Mouse (Mus musculus) forebrain, embryonic 14.5 days (tissue): ENCODE data around the gene Gprc5b. TPM values are rescaled to one million over a fixed set of nuclear protein-coding genes. Genes with fewer than 3 reads are reported as not detected.

Experiments used
- ATAC-seq: fragments of 200-750 bp; cut with Nextera tagmentation; 2 replicates; pipeline ENCODE4 v1.8.0; 2017; ENCODE audit warnings: mild to moderate bottlenecking, moderate library complexity
- DNase-seq: peaks from one replicate; pipeline ENCODE4 v3.0.0-alpha.2; 2015; ENCODE audit warnings: low spot score
- H3K27ac ChIP-seq: fragments of 300-500 bp; sonication (generic); 2 replicates; pipeline ENCODE4 v1.5.1; 2014; ENCODE audit warnings: low read depth, mild to moderate bottlenecking, control low read depth, low read length, moderate library complexity
- H3K27me3 ChIP-seq: fragments of 300-500 bp; sonication (generic); replicated peaks from 2 replicates; pipeline ENCODE4 v1.6.1; 2014; ENCODE audit warnings: low read length, control low read depth, mixed read lengths; ENCODE audit not compliant: control insufficient read depth, insufficient read depth
- H3K36me3 ChIP-seq: fragments of 300-500 bp; sonication (generic); 2 replicates; pipeline ENCODE4 v1.6.1; 2014; ENCODE audit warnings: low read length, control low read depth; ENCODE audit not compliant: control insufficient read depth, insufficient read depth
- H3K4me1 ChIP-seq: fragments of 300-500 bp; sonication (generic); 2 replicates; pipeline ENCODE4 v1.6.1; 2014; ENCODE audit warnings: antibody characterized with exemption, low read length, control low read depth; ENCODE audit not compliant: control insufficient read depth, insufficient read depth
- H3K4me2 ChIP-seq: fragments of 300-500 bp; sonication (generic); 2 replicates; pipeline ENCODE4 v1.6.1; 2014; ENCODE audit warnings: mild to moderate bottlenecking, control low read depth, low read length
- H3K4me3 ChIP-seq: fragments of 300-500 bp; sonication (generic); 2 replicates; pipeline ENCODE4 v1.5.1; 2014; ENCODE audit warnings: low read depth, low read length, control low read depth
- H3K9ac ChIP-seq: fragments of 300-500 bp; sonication (generic); 2 replicates; pipeline ENCODE4 v1.6.1; 2014; ENCODE audit warnings: mild to moderate bottlenecking, low read length, control low read depth, moderate library complexity
- H3K9me3 ChIP-seq: fragments of 300-500 bp; sonication (generic); replicated peaks from 2 replicates; pipeline ENCODE4 v1.6.1; 2016; ENCODE audit warnings: low read length, control low read depth, mixed read lengths; ENCODE audit not compliant: control insufficient read depth
- WGBS: fragments of 180-500 bp; shearing (Covaris S2); extraction: QIAGEN DNeasy Blood & Tissue Kit; methylation state at CpG from one replicate; pipeline ENCODE4 v1.1.7; 2014; 5-methylcytosine and 5-hydroxymethylcytosine counted together
- polyA plus RNA-seq: library from polyadenylated mRNA; unstranded; fragments of >200 nt; fragmentation: Nextera tagmentation; extraction: Ambion mirVana; gene quantifications from 2 replicates; pipeline ENCODE4 v1.2.1, GENCODE M21; 2014

The Gprc5b gene
- polyA plus RNA-seq, 1 experiment from 2014 or later: 12.6 TPM

DNA sequence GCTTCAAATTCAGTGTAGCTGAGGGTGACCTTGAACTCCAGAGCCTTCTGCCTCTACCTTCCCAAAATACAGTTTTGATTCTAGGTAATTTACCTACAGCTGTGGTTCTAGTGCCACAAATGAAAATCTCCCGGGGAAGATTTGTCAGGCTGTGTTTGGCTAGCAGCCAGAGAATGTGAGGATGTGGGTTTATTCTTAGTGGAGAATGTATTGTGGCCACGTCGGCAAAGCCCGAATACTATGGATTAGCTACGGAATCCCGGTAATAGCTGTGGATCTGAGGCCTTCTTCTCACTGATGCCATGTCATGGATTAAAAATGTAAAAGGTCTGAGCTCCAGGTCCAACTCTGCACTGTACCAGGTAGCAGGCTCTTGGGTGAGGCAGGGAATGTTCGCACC lies 45.3 kb downstream of the Gprc5b start:
- no peak overlapping the region for H3K4me3 ChIP-seq
- DNase-seq (peak; percentile 31), ATAC-seq (no peak)
- no peak overlapping the region for H3K4me2 ChIP-seq
- no peaks in the 10 kb centered on the region for H3K9me3 ChIP-seq
- no peak overlapping the region for H3K27ac ChIP-seq
- no peaks in the 10 kb centered on the region for H3K27me3 ChIP-seq
- no peak overlapping the region for H3K9ac ChIP-seq
- WGBS: 57% methylated on average over 7 of the region's 7 CpGs
- no peaks in the 10 kb centered on the region for H3K36me3 ChIP-seq
- no peaks in the 10 kb centered on the region for H3K4me1 ChIP-seq

DNA sequence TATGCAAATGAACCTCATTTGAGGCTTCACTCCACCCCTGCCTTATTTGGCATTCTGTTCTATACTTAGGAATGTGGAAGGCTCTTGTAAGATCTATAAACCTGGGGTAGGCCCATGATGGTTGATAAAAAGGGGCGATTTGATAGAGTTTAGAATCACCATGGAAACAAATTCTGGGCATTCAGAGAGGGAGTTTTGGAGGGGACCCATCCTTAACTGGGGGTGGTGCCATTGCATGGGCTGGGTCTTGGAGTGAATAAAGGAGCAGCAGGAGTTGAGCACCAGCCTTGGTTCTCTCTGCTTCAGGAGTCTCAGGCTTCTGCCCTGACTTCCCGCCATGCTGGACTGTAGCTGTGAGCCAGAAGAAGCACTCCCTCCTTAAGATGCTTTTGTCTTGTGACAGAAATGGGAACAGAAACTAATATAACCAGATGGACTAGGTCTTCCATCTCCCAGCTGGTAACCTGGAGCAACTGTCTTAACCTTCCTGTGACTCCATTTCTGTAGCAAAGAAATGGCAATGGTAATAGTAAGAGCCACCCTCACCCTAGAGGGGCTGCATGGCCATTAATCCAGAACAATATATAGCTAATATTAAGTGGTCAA lies 46.2 kb downstream of the Gprc5b start:
- Histone ChIP-seq H3K4me3 (no peak overlapping the region), H3K4me1 (no peaks in the 10 kb centered on the region), H3K36me3 (no peaks in the 10 kb centered on the region), H3K9ac (no peak overlapping the region), H3K9me3 (no peaks in the 10 kb centered on the region), H3K27ac (no peak overlapping the region), H3K4me2 (no peak overlapping the region), H3K27me3 (no peaks in the 10 kb centered on the region)
- ATAC-seq (no peak), DNase-seq (no peak)
- WGBS: 45% methylated on average over 2 of the region's 2 CpGs

DNA sequence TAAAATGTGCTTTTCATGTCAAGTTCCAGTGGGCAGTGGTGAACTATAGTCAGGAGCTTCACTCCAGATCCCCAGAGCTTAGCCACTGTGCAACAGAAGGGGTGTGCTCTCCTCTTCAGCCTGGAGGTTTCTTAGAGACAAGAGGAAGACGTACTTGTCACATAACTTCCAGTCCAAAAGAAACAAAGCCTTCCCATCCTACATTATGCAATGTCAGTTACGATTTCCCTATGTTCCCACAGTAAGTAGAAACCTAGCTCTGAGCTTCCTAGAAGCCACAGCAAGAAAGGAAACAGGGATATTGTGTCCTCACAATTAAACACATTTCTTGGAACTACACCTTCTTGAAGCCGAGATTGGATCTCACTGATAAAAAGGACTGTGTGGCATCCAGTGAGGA lies 47.8 kb downstream of the Gprc5b start:
- Histone ChIP-seq H3K4me3 (no peak overlapping the region), H3K4me1 (no peaks in the 10 kb centered on the region), H3K36me3 (no peaks in the 10 kb centered on the region), H3K27ac (no peak overlapping the region), H3K27me3 (no peaks in the 10 kb centered on the region), H3K4me2 (no peak overlapping the region), H3K9me3 (no peaks in the 10 kb centered on the region), H3K9ac (no peak overlapping the region)
- ATAC-seq (no peak), DNase-seq (no peak)
- WGBS: 68% methylated on average over 3 of the region's 3 CpGs

DNA sequence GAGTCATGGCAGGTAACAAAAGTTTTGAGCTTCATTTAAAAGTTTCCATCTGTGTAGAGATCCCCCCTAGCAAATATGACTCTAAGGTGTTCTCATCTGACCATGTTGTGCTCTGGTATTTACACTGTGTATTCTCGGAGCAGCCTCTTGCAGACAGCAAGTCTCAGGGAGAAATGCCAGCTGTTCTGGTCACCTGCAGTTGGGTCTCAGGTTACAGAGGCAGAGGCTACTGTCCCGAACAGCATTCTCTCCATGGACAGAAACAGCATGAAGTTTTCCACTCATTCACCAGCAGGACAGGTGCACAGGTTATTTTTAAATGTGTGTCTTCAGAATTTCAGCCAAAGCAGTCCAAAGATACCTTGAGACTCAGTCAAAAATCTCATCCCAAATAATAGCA lies 50.1 kb downstream of the Gprc5b start:
- H3K9me3 ChIP-seq: no peaks in the 10 kb centered on the region
- H3K27ac ChIP-seq: no peak overlapping the region
- no peak overlapping the region for H3K4me2 ChIP-seq
- WGBS: 26% methylated on average over 2 of the region's 2 CpGs
- no peaks in the 10 kb centered on the region for H3K4me1 ChIP-seq
- no peaks in the 10 kb centered on the region for H3K36me3 ChIP-seq
- no peak overlapping the region for H3K9ac ChIP-seq
- ATAC-seq (no peak), DNase-seq (no peak)
- no peaks in the 10 kb centered on the region for H3K27me3 ChIP-seq
- no peak overlapping the region for H3K4me3 ChIP-seq

DNA sequence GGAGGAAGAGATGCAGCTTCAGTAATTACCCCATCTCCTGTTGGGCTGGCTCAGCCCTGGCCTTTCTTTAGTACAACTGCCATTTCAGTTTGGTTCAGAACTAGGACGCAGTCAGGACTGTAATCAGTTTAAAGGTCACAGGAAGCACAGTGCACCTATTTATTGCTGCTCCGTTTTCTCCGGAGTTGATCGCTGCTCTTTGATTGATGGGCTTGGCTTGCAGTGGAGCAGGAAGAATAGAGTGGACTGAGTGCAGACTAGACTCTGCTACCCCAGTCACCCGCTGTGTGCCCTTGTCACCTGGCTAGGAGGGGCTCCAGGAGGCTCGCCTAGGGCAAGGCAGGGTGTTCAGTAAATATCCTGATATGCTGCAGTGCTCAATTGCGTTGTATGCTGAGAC lies 51.8 kb downstream of the Gprc5b start:
- H3K9ac ChIP-seq: no peak overlapping the region
- 62% methylated on average over 7 of the region's 7 CpGs for WGBS
- H3K9me3 ChIP-seq: no peaks in the 10 kb centered on the region
- H3K36me3 ChIP-seq: no peaks in the 10 kb centered on the region
- ATAC-seq (no peak), DNase-seq (no peak)
- no peaks in the 10 kb centered on the region for H3K4me1 ChIP-seq
- H3K4me2 ChIP-seq: no peak overlapping the region
- H3K27me3 ChIP-seq: no peaks in the 10 kb centered on the region
- no peak overlapping the region for H3K4me3 ChIP-seq
- H3K27ac ChIP-seq: no peak overlapping the region

DNA sequence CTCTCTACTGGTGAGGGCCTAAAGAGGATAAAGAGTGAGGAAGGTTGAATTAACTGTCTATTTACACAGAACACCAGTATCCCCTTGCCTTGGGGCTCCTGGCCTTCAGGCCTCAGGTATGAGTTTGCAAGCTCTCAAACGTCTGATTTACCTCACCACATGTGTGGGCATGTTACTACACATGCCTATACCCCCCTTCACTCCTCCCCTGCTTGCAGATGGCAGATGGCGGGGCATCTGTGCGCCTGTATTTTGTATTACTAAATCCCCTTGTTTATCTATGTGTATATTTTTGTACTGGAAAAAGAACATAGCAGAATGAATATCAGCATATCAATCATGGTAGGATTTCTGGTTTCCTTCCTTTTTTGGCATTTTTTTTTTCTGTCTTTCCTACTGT lies 52.7 kb downstream of the Gprc5b start:
- Histone ChIP-seq H3K4me1 (no peaks in the 10 kb centered on the region), H3K9ac (no peak overlapping the region), H3K27ac (no peak overlapping the region), H3K27me3 (no peaks in the 10 kb centered on the region), H3K4me2 (no peak overlapping the region), H3K9me3 (no peaks in the 10 kb centered on the region), H3K36me3 (no peaks in the 10 kb centered on the region), H3K4me3 (no peak overlapping the region)
- 62% methylated on average over 3 of the region's 3 CpGs for WGBS
- ATAC-seq (no peak), DNase-seq (no peak)

DNA sequence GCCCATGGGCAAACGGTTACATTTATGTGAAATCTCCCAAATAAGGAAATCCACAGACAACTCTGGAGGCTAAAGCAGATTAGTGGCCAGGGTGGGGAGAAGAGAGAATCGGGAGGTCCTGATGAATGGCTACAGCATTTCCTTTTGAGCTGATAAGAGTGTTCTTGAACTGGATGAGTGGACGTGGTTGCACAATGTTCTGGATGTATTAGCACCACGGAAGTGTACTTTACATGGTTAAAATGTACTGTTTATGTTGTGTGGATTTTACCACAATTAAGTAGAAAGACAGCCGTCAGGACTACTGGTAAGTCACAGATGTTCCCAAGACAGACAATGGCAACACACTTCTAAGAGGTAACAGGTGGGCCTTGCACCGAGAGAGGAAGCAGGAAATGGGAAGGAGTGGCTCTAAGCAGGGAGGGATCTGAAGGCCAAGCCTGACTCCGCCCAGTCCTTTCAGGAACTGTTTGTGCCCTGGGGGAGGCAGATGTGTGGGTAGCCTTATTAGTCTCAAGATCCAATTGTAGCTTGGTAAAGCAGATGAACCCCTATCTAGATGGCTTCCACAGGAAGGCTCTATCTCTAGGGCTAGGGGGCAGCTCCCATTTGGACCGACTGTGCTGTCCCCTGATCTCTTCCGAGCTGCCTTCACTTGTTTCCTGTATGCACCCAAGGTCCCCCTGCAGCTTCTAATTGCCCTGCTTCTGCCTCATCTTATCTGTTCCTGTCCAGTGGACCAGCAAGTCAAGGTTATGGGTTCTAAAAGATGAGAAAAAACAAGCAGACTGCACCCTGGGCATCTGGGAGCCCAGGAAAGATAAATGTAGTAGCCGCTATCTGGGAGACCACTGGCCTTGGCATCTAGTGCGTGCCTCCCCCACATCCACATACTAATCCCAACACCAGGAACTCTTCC lies 57.3 kb downstream of the Gprc5b start:
- Histone ChIP-seq H3K4me2 (no peak overlapping the region), H3K27me3 (no peaks in the 10 kb centered on the region), H3K4me1 (peaks cover 4% of the 10 kb centered on the region; the same call in 1 of the 2 replicates), H3K9ac (no peak overlapping the region), H3K36me3 (no peaks in the 10 kb centered on the region), H3K27ac (no peak overlapping the region), H3K9me3 (no peaks in the 10 kb centered on the region), H3K4me3 (no peak overlapping the region)
- 74% methylated on average over 11 of the region's 11 CpGs for WGBS
- DNase-seq: no peak
- no peak for ATAC-seq

DNA sequence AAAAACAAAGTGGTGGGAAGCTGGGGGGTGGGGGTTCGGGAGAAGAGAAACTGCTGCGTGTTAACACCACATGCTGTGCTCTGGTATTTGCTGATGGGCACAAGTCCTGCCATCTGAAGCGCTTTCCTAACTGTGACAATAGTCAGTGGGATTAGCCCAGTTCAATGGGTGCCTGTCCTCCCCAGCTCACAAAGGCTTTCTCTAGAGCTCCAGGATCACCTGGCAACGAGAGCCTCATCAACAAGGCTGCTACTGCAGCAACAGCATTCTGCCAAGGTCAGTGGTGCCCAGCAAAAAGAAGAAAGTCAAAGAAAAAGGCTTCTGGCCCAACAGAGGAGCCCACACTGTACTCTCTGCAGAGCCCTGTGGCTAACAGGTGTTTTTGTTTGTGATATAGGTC lies 58.2 kb downstream of the Gprc5b start:
- no peak overlapping the region for H3K4me3 ChIP-seq
- H3K27ac ChIP-seq: no peak overlapping the region
- H3K4me2 ChIP-seq: no peak overlapping the region
- H3K9ac ChIP-seq: no peak overlapping the region
- WGBS: 3% methylated on average over 4 of the region's 4 CpGs
- H3K36me3 ChIP-seq: no peaks in the 10 kb centered on the region
- H3K4me1 ChIP-seq: peaks cover 4% of the 10 kb centered on the region; the same call in 1 of the 2 replicates
- no peaks in the 10 kb centered on the region for H3K9me3 ChIP-seq
- ATAC-seq (no peak), DNase-seq (no peak)
- no peaks in the 10 kb centered on the region for H3K27me3 ChIP-seq

DNA sequence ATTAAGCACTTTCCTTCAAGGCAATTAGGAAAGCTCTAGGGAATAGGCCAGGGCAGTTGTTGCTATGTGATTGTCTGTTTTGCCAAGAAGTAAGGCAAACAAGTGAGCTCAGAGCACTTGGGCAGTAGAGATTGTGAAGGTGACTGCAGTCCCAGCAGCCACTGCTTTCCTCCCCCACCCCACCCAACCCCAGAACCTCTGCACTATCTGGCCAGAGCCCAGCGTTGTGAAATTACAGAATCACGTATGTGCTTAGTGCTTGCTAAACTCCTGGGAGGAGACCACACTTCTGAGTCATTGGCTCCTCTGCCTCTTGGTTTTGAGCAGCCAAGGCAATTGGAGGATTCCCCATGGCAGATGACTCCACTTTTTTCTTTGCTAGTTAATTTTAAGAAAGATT lies 59.7 kb downstream of the Gprc5b start:
- no peaks in the 10 kb centered on the region for H3K9me3 ChIP-seq
- no peaks in the 10 kb centered on the region for H3K36me3 ChIP-seq
- H3K4me3 ChIP-seq: no peak overlapping the region
- DNase-seq (no peak), ATAC-seq (no peak)
- H3K4me1 ChIP-seq: peaks cover 4% of the 10 kb centered on the region; the same call in 1 of the 2 replicates
- H3K27ac ChIP-seq: no peak overlapping the region
- WGBS: 81% methylated on average over 2 of the region's 2 CpGs
- no peaks in the 10 kb centered on the region for H3K27me3 ChIP-seq
- H3K9ac ChIP-seq: no peak overlapping the region
- no peak overlapping the region for H3K4me2 ChIP-seq
